Mouse (Mus musculus) ES-E14 (cell line): Measurements from ENCODE around the gene Sds. TPM values are rescaled to one million over a fixed set of nuclear protein-coding genes. Genes with fewer than 3 reads are reported as not detected.

Source experiments
- DNase-seq: peaks from one replicate; pipeline ENCODE4 v3.0.0-alpha.2; 2013; ENCODE audit warnings: low read depth, low spot score
- H3K27ac ChIP-seq: 2 replicates; pipeline ENCODE4 v1.5.1; 2012; ENCODE audit warnings: low read depth, mild to moderate bottlenecking, low read length, moderate library complexity, mixed read lengths; ENCODE audit not compliant: poor library complexity, insufficient read depth, severe bottlenecking
- H3K36me3 ChIP-seq: 2 replicates; pipeline ENCODE4 v1.6.1; 2012; ENCODE audit warnings: mild to moderate bottlenecking, low read length, moderate library complexity, mixed read lengths; ENCODE audit not compliant: control insufficient read depth, poor library complexity, insufficient read depth, severe bottlenecking
- H3K4me1 ChIP-seq, 2 experiments: fragments of 150-350 bp in 1 of 2; sonication (generic) in 1 of 2; 2 replicates each; pipeline ENCODE4 v1.6.1; 2012; ENCODE audit warnings: low read length in 2 of 2, mild to moderate bottlenecking in 1 of 2, mixed read lengths in 1 of 2; ENCODE audit not compliant: control insufficient read depth in 2 of 2, insufficient read depth in 2 of 2, poor library complexity in 1 of 2
- H3K4me3 ChIP-seq, 2 experiments: fragments of 150-350 bp in 1 of 2; sonication (generic) in 1 of 2; 2 replicates each; pipeline ENCODE4 v1.5.1; 2012; ENCODE audit warnings: low read length in 2 of 2, low read depth in 1 of 2, mild to moderate bottlenecking in 1 of 2, mixed read lengths in 1 of 2; ENCODE audit not compliant: insufficient read depth in 1 of 2, poor library complexity in 1 of 2, severe bottlenecking in 1 of 2
- H3K9ac ChIP-seq: 2 replicates; pipeline ENCODE4 v1.6.1; 2012; ENCODE audit warnings: low read depth, mild to moderate bottlenecking, low read length, mixed read lengths; ENCODE audit not compliant: poor library complexity, insufficient read depth, severe bottlenecking
- H3K9me3 ChIP-seq: fragments of 150-350 bp; sonication (generic); 2 replicates; pipeline ENCODE4 v1.6.1; 2012; ENCODE audit warnings: low read depth, mild to moderate bottlenecking, low read length; ENCODE audit not compliant: control insufficient read depth, insufficient read depth
- CHD2 ChIP-seq: IDR thresholded peaks from 2 replicates; pipeline ENCODE4 v1.6.1; 2014; ENCODE audit warnings: mild to moderate bottlenecking, low read depth, low read length, inconsistent platforms
- HCFC1 ChIP-seq: IDR thresholded peaks from 2 replicates; pipeline ENCODE4 v1.6.1; 2012; ENCODE audit warnings: low read length, inconsistent platforms, borderline replicate concordance; ENCODE audit not compliant: insufficient read depth
- MAFK ChIP-seq: IDR thresholded peaks from 2 replicates; pipeline ENCODE4 v1.6.1; 2014; ENCODE audit warnings: mild to moderate bottlenecking, low read depth, low read length, inconsistent platforms; ENCODE audit not compliant: insufficient read depth
- ZC3H11A ChIP-seq: IDR thresholded peaks from 2 replicates; pipeline ENCODE4 v1.6.1; 2012; ENCODE audit warnings: low read depth, mild to moderate bottlenecking, inconsistent platforms, low read length, borderline replicate concordance
- ZNF384 ChIP-seq: IDR thresholded peaks from 2 replicates; pipeline ENCODE4 v1.6.1; 2012; ENCODE audit warnings: low read depth, low read length, inconsistent platforms
- in situ Hi-C, 2 experiments: fragments of 600-800 bp; cut with MboI; formaldehyde crosslinking; loops; one replicate each; pipeline ENCODE4 v1.15.1; 2025; ENCODE audit warnings: low sequenced_read_pairs in 2 of 2, inconsistent platforms in 1 of 2; ENCODE audit not compliant: unreplicated experiment in 2 of 2
- total RNA-seq: library from RNA; depleted of rRNA; stranded (reverse); fragments of 300-350 nt; gene quantifications from 2 replicates; pipeline ENCODE4 v1.2.3, GENCODE M21; 2012

Sds gene
- total RNA-seq, 1 experiment = 0.22 TPM

DNA sequence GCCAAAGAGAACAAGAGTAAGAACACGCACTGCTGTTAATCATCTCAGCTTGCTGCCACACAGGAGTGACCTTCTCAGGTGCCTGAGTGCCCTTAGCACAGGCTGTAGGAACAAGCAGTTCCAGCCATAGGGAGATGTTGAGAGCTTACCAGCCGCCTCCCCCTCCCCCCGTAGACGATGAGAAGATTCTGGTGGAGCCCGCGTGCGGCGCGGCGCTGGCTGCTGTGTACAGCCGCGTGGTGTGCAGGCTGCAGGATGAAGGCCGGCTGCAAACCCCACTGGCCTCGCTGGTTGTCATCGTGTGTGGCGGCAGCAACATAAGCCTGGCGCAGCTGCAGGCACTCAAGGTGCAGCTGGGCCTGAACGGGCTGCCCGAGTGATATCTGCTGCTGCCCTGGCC is 7.1 kb downstream of the Sds start:
- Histone ChIP-seq H3K4me1 (peaks cover 0 to 4% of the 10 kb centered on the region in 2 experiments; a peak in 1 of 4 replicates), H3K9me3 (no peaks in the 10 kb centered on the region), H3K27ac (no peak overlapping the region), H3K4me3 (no peak overlapping the region), H3K36me3 (peaks cover 29% of the 10 kb centered on the region), H3K9ac (no peak overlapping the region)
- TF ChIP-seq CHD2 = no peak
- in situ Hi-C loops = no loop called here
- DNase-seq = no peak

DNA sequence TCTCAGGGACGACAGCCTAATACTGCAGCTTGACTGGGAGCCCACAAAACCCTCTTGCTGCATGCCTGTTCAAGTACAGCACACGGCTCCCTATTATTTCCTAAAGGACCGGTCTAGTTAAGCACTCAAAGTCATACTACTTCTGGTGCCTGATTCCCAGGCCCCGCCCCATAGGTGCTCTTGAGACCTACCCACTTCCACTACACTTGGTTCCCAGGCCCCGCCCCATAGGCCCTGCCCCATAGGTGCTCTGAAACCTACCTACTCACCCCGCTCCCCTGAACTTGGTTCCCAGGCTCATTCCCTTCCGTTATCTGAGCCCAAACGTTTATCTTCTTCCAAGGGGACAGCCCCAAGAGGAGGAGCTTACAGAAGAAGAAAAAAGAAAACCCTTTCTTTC is 11.5 kb downstream of the Sds start:
- Histone ChIP-seq H3K9me3 (no peaks in the 10 kb centered on the region), H3K36me3 (peaks cover 30% of the 10 kb centered on the region), H3K27ac (no peak overlapping the region), H3K4me1 (peaks cover 0 to 18% of the 10 kb centered on the region in 2 experiments; a peak in 2 of 4 replicates), H3K4me3 (no peak overlapping the region), H3K9ac (no peak overlapping the region)
- TF ChIP-seq MAFK (no peak), ZC3H11A (no peak), ZNF384 (no peak), CHD2 (no peak), HCFC1 (no peak)
- DNase-seq = no peak
- in situ Hi-C loops = no loop called here

DNA sequence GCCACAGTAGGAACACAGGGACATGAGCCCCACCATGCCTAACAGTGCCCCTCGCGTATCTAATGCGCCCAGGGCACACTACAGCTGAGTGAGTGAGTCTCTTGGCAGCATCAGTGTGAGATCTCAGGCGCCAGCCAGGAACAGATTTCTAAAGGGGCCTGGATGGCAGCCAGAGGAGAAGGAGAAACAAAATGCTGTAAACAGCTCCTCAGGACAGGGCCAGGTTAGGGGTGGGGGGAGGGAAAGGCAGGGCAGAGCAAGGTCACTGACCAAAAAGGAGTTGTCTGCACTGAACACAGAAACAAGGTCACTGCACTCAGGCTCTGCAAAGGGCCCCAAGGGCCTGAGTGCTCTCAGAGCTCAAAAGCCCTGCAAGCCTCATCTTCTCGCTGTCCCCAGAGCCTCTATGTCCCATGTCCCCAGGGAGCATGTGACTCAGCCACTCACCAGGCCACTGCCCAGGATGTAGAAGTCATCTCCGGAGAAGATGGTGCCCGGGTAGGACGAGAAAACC is 14.4 kb downstream of the Sds start:
- no peak for DNase-seq
- peaks cover 24% of the 10 kb centered on the region for H3K36me3 ChIP-seq
- no peak for TF ChIP-seq ZC3H11A
- no peak for TF ChIP-seq ZNF384
- TF ChIP-seq HCFC1 = no peak
- TF ChIP-seq CHD2 = no peak
- TF ChIP-seq MAFK = no peak
- H3K9me3 ChIP-seq = no peaks in the 10 kb centered on the region
- in situ Hi-C loops = no loop called here
- H3K4me3 ChIP-seq = no peak overlapping the region
- peak overlapping the region; percentile 37; the same call in 1 of the 2 replicates for H3K27ac ChIP-seq
- H3K4me1 ChIP-seq = peaks cover 0 to 20% of the 10 kb centered on the region in 2 experiments; a peak in 2 of 4 replicates
- H3K9ac ChIP-seq = peak overlapping the region; percentile 54; the same call in 1 of the 2 replicates

DNA sequence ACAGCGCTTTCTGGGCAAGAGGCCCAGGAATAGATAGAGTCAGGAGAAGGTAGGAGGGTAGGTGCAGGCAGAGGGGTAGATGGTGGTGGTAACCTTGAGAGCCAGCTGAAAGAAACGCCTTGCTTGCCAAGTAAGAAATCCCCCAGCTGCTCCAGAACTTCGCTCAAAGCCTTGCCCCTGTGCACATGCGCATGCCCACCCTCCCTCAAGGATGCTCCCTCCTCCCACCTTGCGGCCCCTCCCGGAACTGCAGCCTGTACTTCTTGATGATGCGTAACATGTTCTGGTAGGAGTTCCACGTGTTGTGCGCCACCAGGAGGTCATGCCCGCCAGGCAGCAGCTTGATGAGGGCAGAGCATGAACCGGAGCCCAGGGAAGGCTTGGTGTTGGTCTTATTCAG is 16.1 kb downstream of the Sds start:
- TF ChIP-seq HCFC1 (no peak), ZC3H11A (no peak), ZNF384 (no peak), MAFK (no peak), CHD2 (no peak)
- no peaks in the 10 kb centered on the region for H3K9me3 ChIP-seq
- H3K4me1 ChIP-seq = peaks cover 0 to 24% of the 10 kb centered on the region in 2 experiments; a peak in 3 of 4 replicates
- DNase-seq = peak; percentile 91
- in situ Hi-C loops = no loop called here
- H3K36me3 ChIP-seq = peaks cover 7% of the 10 kb centered on the region; the same call in 1 of the 2 replicates
- peak overlapping the region in 1 of 2 experiments; percentile 7; a peak in 1 of 4 replicates for H3K4me3 ChIP-seq
- peak overlapping the region; percentile 59; the same call in 1 of the 2 replicates for H3K9ac ChIP-seq
- H3K27ac ChIP-seq = no peak overlapping the region

DNA sequence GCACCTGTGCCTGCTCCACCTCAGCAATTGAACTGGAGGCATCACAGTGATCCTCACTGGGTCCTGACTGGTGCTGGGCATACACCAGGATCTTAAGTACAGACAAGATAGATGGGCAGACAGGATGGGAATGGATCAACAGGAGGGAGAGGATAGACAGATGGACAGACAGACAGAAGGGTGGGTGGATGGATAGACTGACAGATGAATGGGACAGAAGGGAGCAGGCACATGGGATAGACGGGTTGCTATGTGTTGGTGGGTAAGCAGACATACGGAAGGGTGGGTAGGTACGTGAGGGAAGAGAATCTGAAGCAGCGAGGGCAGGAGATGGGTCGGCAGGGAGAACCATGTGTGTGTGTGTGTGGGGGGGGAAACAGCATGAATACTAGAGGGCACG is 17.1 kb downstream of the Sds start:
- Histone ChIP-seq H3K4me1 (peaks cover 0 to 24% of the 10 kb centered on the region in 2 experiments; a peak in 3 of 4 replicates), H3K9me3 (no peaks in the 10 kb centered on the region), H3K36me3 (peaks cover 8% of the 10 kb centered on the region; the same call in 1 of the 2 replicates), H3K9ac (no peak overlapping the region), H3K4me3 (no peak overlapping the region), H3K27ac (no peak overlapping the region)
- no peak for TF ChIP-seq MAFK
- no peak for TF ChIP-seq ZNF384
- TF ChIP-seq CHD2 = no peak
- DNase-seq = no peak
- in situ Hi-C loops = no loop called here
